Comparison of ENCODE assay signal across 8 mouse cellular contexts in the genomic region with DNA sequence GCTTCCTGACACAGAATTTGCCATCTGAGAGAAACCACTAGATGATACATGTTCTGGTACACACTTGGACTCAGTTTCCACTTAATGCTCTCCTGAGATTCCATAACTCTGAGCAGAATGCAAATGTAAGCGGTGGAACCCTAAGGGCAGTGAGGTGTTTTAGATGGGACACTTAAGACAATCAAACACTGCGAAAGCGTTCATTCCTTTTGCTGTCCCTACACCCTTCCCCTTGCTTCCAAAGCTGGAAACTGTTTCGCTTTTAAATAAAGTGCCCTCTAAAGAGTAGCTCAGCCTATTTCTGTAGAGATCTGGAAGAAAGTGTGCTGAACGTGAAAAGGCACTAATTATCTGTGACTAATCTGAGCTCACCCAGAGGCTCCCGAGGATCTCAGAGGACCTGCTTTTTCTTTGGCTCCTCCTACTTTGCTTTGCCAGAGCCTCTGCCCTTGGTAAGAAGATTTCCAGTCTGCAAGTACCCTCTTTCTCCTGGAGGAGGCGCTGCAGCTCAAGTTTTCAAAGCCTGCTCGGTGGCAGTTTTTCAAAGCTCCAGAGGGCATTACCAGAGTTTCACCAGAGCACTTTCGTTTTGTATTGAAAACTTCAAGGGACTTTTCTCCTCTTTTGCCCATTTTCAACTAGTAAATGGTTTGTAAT. TPM values are rescaled to one million over a fixed set of nuclear protein-coding genes. Genes with fewer than 3 reads are reported as not detected.
A peak's percentile ranks its signal among the peaks of the same experiment; 100 is the strongest.
DNase-seq lines count a peak whose midpoint lies in the region; ATAC-seq and TF ChIP-seq lines count a peak whose summit lies in the region.

No protein-coding gene starts in this region.

- no peak overlapping the region for H3K27ac ChIP-seq in forebrain, embryonic 16.5 days (ENCODE audit: low read length)
- H3K27ac ChIP-seq in hindbrain, postnatal 0 days, result no peak overlapping the region

- peaks cover 44% of the 10 kb centered on the region for H3K27me3 ChIP-seq in Patski
- no peaks in the 10 kb centered on the region for H3K27me3 ChIP-seq in forebrain, embryonic 16.5 days (replicated peaks; ENCODE audit: control insufficient read depth, insufficient read depth, low read length)
- no peaks in the 10 kb centered on the region for H3K27me3 ChIP-seq in hindbrain, postnatal 0 days (ENCODE audit: insufficient read depth, low read length)
- H3K27me3 ChIP-seq in megakaryocyte, embryonic 14.5 days (replicated peaks), result peaks cover 17% of the 10 kb centered on the region

- no peak overlapping the region for H3K4me3 ChIP-seq in forebrain, embryonic 16.5 days (replicated peaks; ENCODE audit: low read length)
- no peak overlapping the region; the same call in 1 of the 2 replicates for H3K4me3 ChIP-seq in hindbrain, postnatal 0 days (ENCODE audit: low read length)
- peak overlapping the region; percentile 82 for H3K4me3 ChIP-seq in megakaryocyte, embryonic 14.5 days (replicated peaks)

- no peak for DNase-seq in Patski (ENCODE audit: low read depth, low spot score)
- peak; percentile 77 for DNase-seq in cerebellum, adult 11-12 months
- DNase-seq in hindbrain, postnatal 0 days (ENCODE audit: low spot score), result peak; percentile 88
- peak; percentile 18 to 36 for DNase-seq in left cerebral cortex, adult 8-10 months (ENCODE audit: low spot score in 2 of 2)
- DNase-seq in right cerebral cortex, adult 2 months (ENCODE audit: low spot score in 2 of 2), result peak; percentile 75 to 77

- H3K9me3 ChIP-seq in forebrain, embryonic 16.5 days (ENCODE audit: control insufficient read depth, low read length), result no peaks in the 10 kb centered on the region
- no peaks in the 10 kb centered on the region for H3K9me3 ChIP-seq in hindbrain, postnatal 0 days (ENCODE audit: low read length)
- no peaks in the 10 kb centered on the region for H3K9me3 ChIP-seq in megakaryocyte, embryonic 14.5 days

- peak; percentile 65 for TF ChIP-seq CTCF in Patski (IDR thresholded peaks at IDR 0.05)
- TF ChIP-seq CTCF in hindbrain, postnatal 0 days (IDR thresholded peaks at IDR 0.05; ENCODE audit: low read depth), result peak; percentile 81

- WGBS in forebrain, embryonic 16.5 days, result 34% methylated on average over 9 of the region's 9 CpGs
- WGBS in hindbrain, postnatal 0 days, result 26% methylated on average over 9 of the region's 9 CpGs

- H3K36me3 ChIP-seq in forebrain, embryonic 16.5 days (ENCODE audit: control insufficient read depth, insufficient read depth), result no peaks in the 10 kb centered on the region
- H3K36me3 ChIP-seq in hindbrain, postnatal 0 days (ENCODE audit: insufficient read depth, low read length), result no peaks in the 10 kb centered on the region
- no peaks in the 10 kb centered on the region for H3K36me3 ChIP-seq in megakaryocyte, embryonic 14.5 days (replicated peaks; ENCODE audit: low read length)

- peak; percentile 62 for ATAC-seq in Patski
- ATAC-seq in forebrain, embryonic 16.5 days, result peak; percentile 54
- ATAC-seq in hindbrain, postnatal 0 days, result peak; percentile 75
- ATAC-seq in monocyte, adult 5-6 weeks (replicated peaks; ENCODE audit: insufficient number of reproducible peaks, low FRiP score, low TSS enrichment, poor library complexity, severe bottlenecking), result no peak

- in situ Hi-C loops in Patski (cut with MboI; ENCODE audit: low pct_unique_long_range_greater_than_20kb), result loop anchor here (5.0 kb wide), 1 partner anchor 1191 kb away; no protein-coding TSS in a partner anchor

- H3K9ac ChIP-seq in forebrain, embryonic 16.5 days (replicated peaks; ENCODE audit: low read depth, low read length), result no peak overlapping the region
- H3K9ac ChIP-seq in hindbrain, postnatal 0 days (replicated peaks; ENCODE audit: low read length), result no peak overlapping the region

- CTCF ChIA-PET in Patski (lab: Charles Lee), result interaction anchor here (1.5 kb wide), 1 partner anchor 1191 kb away, joined by 3 read pairs; no protein-coding TSS in a partner anchor

- 0 out of 2 replicates have a peak, but pooled peaks cover 6% of the 10 kb centered on the region for H3K4me1 ChIP-seq in forebrain, embryonic 16.5 days (replicated peaks; ENCODE audit: control insufficient read depth, insufficient read depth, low read length)
- no peaks in the 10 kb centered on the region for H3K4me1 ChIP-seq in hindbrain, postnatal 0 days (ENCODE audit: insufficient read depth, low read length)
- peaks cover 9% of the 10 kb centered on the region for H3K4me1 ChIP-seq in megakaryocyte, embryonic 14.5 days

- POLR2A ChIA-PET in Patski (lab: Charles Lee), result no interaction called here

- no peak overlapping the region for H3K4me2 ChIP-seq in forebrain, embryonic 16.5 days (ENCODE audit: low read length)
- H3K4me2 ChIP-seq in hindbrain, postnatal 0 days (ENCODE audit: low read depth, low read length), result peak overlapping the region; percentile 30; the same call in 1 of the 2 replicates

RNA-seq across cellular contexts. Expression of a gene that starts 33.1 kb away (rescaled TPM):
- polyA plus RNA-seq in Patski (2021), result not detected
- polyA plus RNA-seq in forebrain, embryonic 16.5 days (2015; fragmentation: Nextera tagmentation; extraction: Ambion mirVana), result 0.29 TPM in 1 of 2 replicates, not detected in the other
- 1.0 TPM in 1 of 2 replicates, not detected in the other for total RNA-seq in hindbrain, postnatal 0 days (2014; rRNA removed)
- polyA plus RNA-seq in hindbrain, postnatal 0 days (2015; fragmentation: Nextera tagmentation; extraction: Ambion mirVana), result 0.63 and 0.89 TPM in 2 replicates
- total RNA-seq in left cerebral cortex, adult 8-10 months (2022), result not detected
- polyA plus RNA-seq in megakaryocyte, embryonic 14.5 days (2012; ENCODE audit: insufficient read depth, low replicate concordance), result not detected in 2 replicates
- total RNA-seq in monocyte, adult 5-6 weeks (2017), result not detected in 3 replicates
